Mouse (Mus musculus): ENCODE measurements around the gene Npb.
"Not testable (repeated sequence)": the region's sequence is repeated elsewhere in the genome, so short reads cannot be mapped to it uniquely, and the experiment has no call there.

Npb gene

GRCm38 (mm10) chr11:120608241-120609034 lies at the start of gene Npb:
Npb (plus strand) TSS chr11:120608477.
- in situ Hi-C loops (cut with MboI; ENCODE audit: unreplicated experiment in 2 of 2): loop anchor here in 1 of 2 experiments (25.0 kb wide), 1 partner anchor 179 kb away; the partner anchor contains the start of genes Dus1l, Gps1 and Rfng

- in situ Hi-C loops (cut with MboI; ENCODE audit: unreplicated experiment in 2 of 2): not testable (repeated sequence)
These were observed 49.4 kb upstream of the Npb start for GRCm38 (mm10) chr11:120558843-120559242.

GRCm38 (mm10) chr11:120560952-120561728 lies 47.1 kb upstream of the Npb start:
- in situ Hi-C loops (cut with MboI; ENCODE audit: unreplicated experiment in 2 of 2): loop anchor here in 1 of 2 experiments (10.0 kb wide), 1 partner anchor 46 kb away; no protein-coding TSS in a partner anchor

- in situ Hi-C loops (cut with MboI; ENCODE audit: unreplicated experiment in 2 of 2): loop anchor here in 1 of 2 experiments (10.0 kb wide), 1 partner anchor 48 kb away; no protein-coding TSS in a partner anchor
These were observed 45.3 kb upstream of the Npb start for GRCm38 (mm10) chr11:120562949-120563348.

- in situ Hi-C loops (cut with MboI; ENCODE audit: unreplicated experiment in 2 of 2): loop anchor here in 1 of 2 experiments (10.0 kb wide), 1 partner anchor 50 kb away; no protein-coding TSS in a partner anchor
These were observed 43.2 kb upstream of the Npb start for GRCm38 (mm10) chr11:120565114-120565513.

- in situ Hi-C loops (cut with MboI; ENCODE audit: unreplicated experiment in 2 of 2): loop anchor here in 1 of 2 experiments (10.0 kb wide), 1 partner anchor 54 kb away; no protein-coding TSS in a partner anchor
These were observed 40.0 kb upstream of the Npb start for GRCm38 (mm10) chr11:120568324-120568723.

- in situ Hi-C loops (cut with MboI; ENCODE audit: unreplicated experiment in 2 of 2): no loop called here
These were observed 37.2 kb upstream of the Npb start for GRCm38 (mm10) chr11:120571122-120571521.

GRCm38 (mm10) chr11:120571754-120572416 lies 36.4 kb upstream of the Npb start:
- in situ Hi-C loops (cut with MboI; ENCODE audit: unreplicated experiment in 2 of 2): no loop called here

- in situ Hi-C loops (cut with MboI; ENCODE audit: unreplicated experiment in 2 of 2): no loop called here
These were observed 35.9 kb upstream of the Npb start for GRCm38 (mm10) chr11:120572417-120572751.

- in situ Hi-C loops (cut with MboI; ENCODE audit: unreplicated experiment in 2 of 2): no loop called here
These were observed 35.3 kb upstream of the Npb start, which contains the start of gene P4hb for GRCm38 (mm10) chr11:120572752-120573584. P4hb (minus strand) TSS chr11:120573253.

- in situ Hi-C loops (cut with MboI; ENCODE audit: unreplicated experiment in 2 of 2): no loop called here
These were observed 34.5 kb upstream of the Npb start for GRCm38 (mm10) chr11:120573585-120574277.

GRCm38 (mm10) chr11:120574278-120574600 lies 34.0 kb upstream of the Npb start:
- in situ Hi-C loops (cut with MboI; ENCODE audit: unreplicated experiment in 2 of 2): no loop called here

GRCm38 (mm10) chr11:120575046-120575445 lies 33.2 kb upstream of the Npb start:
- in situ Hi-C loops (cut with MboI; ENCODE audit: unreplicated experiment in 2 of 2): loop anchor here in 1 of 2 experiments (5.0 kb wide), 3 partner anchors 42 to 88 kb away; partner anchors contain the start of gene Pcyt2

GRCm38 (mm10) chr11:120575940-120576339 lies 32.3 kb upstream of the Npb start:
- in situ Hi-C loops (cut with MboI; ENCODE audit: unreplicated experiment in 2 of 2): loop anchor here in 1 of 2 experiments (5.0 kb wide), 3 partner anchors 41 to 89 kb away; partner anchors contain the start of gene Pcyt2

- in situ Hi-C loops (cut with MboI; ENCODE audit: unreplicated experiment in 2 of 2): loop anchor here in 1 of 2 experiments (5.0 kb wide), 3 partner anchors 41 to 89 kb away; partner anchors contain the start of gene Pcyt2
These were observed 31.8 kb upstream of the Npb start for GRCm38 (mm10) chr11:120576365-120576981.

- in situ Hi-C loops (cut with MboI; ENCODE audit: unreplicated experiment in 2 of 2): loop anchor here in 1 of 2 experiments (5.0 kb wide), 3 partner anchors 40 to 90 kb away; partner anchors contain the start of gene Pcyt2
These were observed 30.9 kb upstream of the Npb start for GRCm38 (mm10) chr11:120577211-120578023.

- in situ Hi-C loops (cut with MboI; ENCODE audit: unreplicated experiment in 2 of 2): loop anchor here in 1 of 2 experiments (5.0 kb wide), 3 partner anchors 39 to 91 kb away; partner anchors contain the start of gene Pcyt2
These were observed 30.1 kb upstream of the Npb start for GRCm38 (mm10) chr11:120578024-120578693.

All from v-Abl transformed pro-B cells (cell line).